Mouse (Mus musculus) cortical plate, adult 2 months (tissue): ENCODE measurements at regions not wholly inside any gene's neighbourhood (a gene's known extent, or its start where the extent isn't known, plus 50 kb on each side); places are given as distances from the start of the nearest gene placed in this dataset.

Experiments used
- CTCF ChIP-seq: fragments of 200-500 bp; IDR thresholded peaks from 2 replicates; pipeline ENCODE4 v1.5.1; 2011; ENCODE audit warnings: mild to moderate bottlenecking, control low read depth, low read length; ENCODE audit not compliant: insufficient read depth; ENCODE audit errors: extremely low read depth
- POLR2A ChIP-seq: fragments of 200-500 bp; IDR thresholded peaks from 2 replicates; pipeline ENCODE4 v1.6.1; 2011; ENCODE audit warnings: mild to moderate bottlenecking, low read length, control low read depth; ENCODE audit not compliant: insufficient read depth; ENCODE audit errors: extremely low read depth

GRCm38 (mm10) chr3:18714968-18715630 lies 766.9 kb downstream of the Cypt12 start:
- TF ChIP-seq CTCF (no peak), POLR2A (no peak)
